Mouse (Mus musculus) lung, postnatal 0 days (tissue): ENCODE measurements around the gene Slc33a1. TPM values are rescaled to one million over a fixed set of nuclear protein-coding genes. Genes with fewer than 3 reads are reported as not detected.

Source experiments
- ATAC-seq: fragments of 200-750 bp; cut with Nextera tagmentation; 2 replicates; pipeline ENCODE4 v1.8.0; 2017; ENCODE audit warnings: moderate library complexity
- DNase-seq: peaks from one replicate; pipeline ENCODE4 v3.0.0-alpha.2; 2016; ENCODE audit warnings: low spot score
- H3K27ac ChIP-seq: fragments of 300-500 bp; sonication (generic); 2 replicates; pipeline ENCODE4 v1.5.1; 2014; ENCODE audit warnings: antibody characterized with exemption, mild to moderate bottlenecking, low read length, mixed read lengths
- H3K27me3 ChIP-seq: fragments of 300-500 bp; sonication (generic); replicated peaks from 2 replicates; pipeline ENCODE4 v1.6.1; 2014; ENCODE audit warnings: low read length, mixed read lengths; ENCODE audit not compliant: insufficient read depth
- H3K36me3 ChIP-seq: fragments of 300-500 bp; sonication (generic); 2 replicates; pipeline ENCODE4 v1.6.1; 2014; ENCODE audit warnings: low read length, mixed read lengths; ENCODE audit not compliant: insufficient read depth
- H3K4me1 ChIP-seq: fragments of 300-500 bp; sonication (generic); 2 replicates; pipeline ENCODE4 v1.6.1; 2014; ENCODE audit warnings: antibody characterized with exemption, low read depth, low read length, mixed read lengths; ENCODE audit not compliant: insufficient read depth
- H3K4me2 ChIP-seq: fragments of 300-500 bp; sonication (generic); replicated peaks from 2 replicates; pipeline ENCODE4 v1.6.1; 2014; ENCODE audit warnings: low read depth, mild to moderate bottlenecking, low read length, moderate library complexity, mixed read lengths
- H3K4me3 ChIP-seq: fragments of 300-500 bp; sonication (generic); 2 replicates; pipeline ENCODE4 v1.5.1; 2014; ENCODE audit warnings: low read depth, low read length
- H3K9ac ChIP-seq: fragments of 300-500 bp; sonication (generic); replicated peaks from 2 replicates; pipeline ENCODE4 v1.6.1; 2014; ENCODE audit warnings: low read depth, mild to moderate bottlenecking
- H3K9me3 ChIP-seq: fragments of 300-500 bp; sonication (generic); 2 replicates; pipeline ENCODE4 v1.6.1; 2016; ENCODE audit warnings: low read length, mixed read lengths
- CTCF ChIP-seq: IDR thresholded peaks from 2 replicates; pipeline ENCODE4 v1.5.1; 2016; ENCODE audit warnings: antibody characterized with exemption, mild to moderate bottlenecking
- EP300 ChIP-seq: IDR thresholded peaks from 2 replicates; pipeline ENCODE4 v1.6.1; 2016; ENCODE audit warnings: antibody characterized with exemption, mild to moderate bottlenecking, control low read depth
- WGBS: fragments of 180-500 bp; shearing (Covaris S2); extraction: QIAGEN DNeasy Blood & Tissue Kit; methylation state at CpG from one replicate; pipeline ENCODE4 v1.1.7; 2014; 5-methylcytosine and 5-hydroxymethylcytosine counted together
- polyA plus RNA-seq: library from polyadenylated mRNA; unstranded; fragments of >200 nt; fragmentation: Nextera tagmentation; extraction: Ambion mirVana; gene quantifications from 2 replicates; pipeline ENCODE4 v1.2.1, GENCODE M21; 2015

Gene Slc33a1
- polyA plus RNA-seq: 16.2 and 16.5 TPM in 2 replicates

DNA sequence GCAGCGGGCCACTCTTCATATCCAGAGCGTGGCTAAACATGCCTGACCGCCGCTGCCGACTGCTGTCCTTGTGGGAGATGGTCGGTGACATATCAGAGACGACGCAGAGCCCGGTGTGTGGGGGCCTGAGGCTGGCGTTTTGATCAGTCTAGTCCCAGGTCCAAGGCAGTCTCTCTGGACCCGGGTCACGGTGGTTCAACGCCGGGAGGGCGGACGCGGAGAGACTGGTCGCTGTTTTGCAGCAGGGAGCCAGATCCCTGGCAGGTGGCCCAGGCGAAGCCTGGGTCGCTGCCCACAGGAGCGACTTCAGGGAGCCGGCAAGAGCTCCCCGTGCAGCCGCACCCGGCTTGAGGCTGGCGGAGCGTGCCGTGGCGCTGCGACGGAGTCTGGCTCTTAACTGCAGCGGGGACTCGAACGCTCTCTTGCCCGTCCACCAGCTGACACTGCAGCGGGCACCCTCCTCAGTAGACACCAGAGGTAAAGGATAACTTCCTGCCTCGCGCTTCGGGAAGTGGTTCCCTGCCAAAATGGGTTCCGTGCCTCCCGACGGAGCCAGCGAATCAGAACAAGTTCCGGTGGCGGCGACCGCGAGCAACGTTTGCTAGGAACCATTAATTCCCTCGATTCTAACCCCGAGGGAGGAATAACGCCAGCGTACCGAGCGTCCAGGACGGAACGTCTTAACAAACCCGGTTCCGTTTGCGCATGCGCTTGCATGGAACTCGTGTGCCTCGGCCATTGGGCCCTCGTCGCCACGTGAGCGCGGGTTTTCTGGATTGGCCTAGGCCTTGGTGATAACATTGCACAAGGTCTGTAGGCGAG, at the start of gene Slc33a1:
Slc33a1 (minus strand) TSS at position 669 of the 822 bp plus-strand sequence.
- Histone ChIP-seq H3K4me1 (peaks cover 8% of the 10 kb centered on the region; the same call in 1 of the 2 replicates), H3K27ac (peak within 1 kb of the TSS; percentile 90), H3K27me3 (no peaks in the 10 kb centered on the region), H3K9me3 (no peaks in the 10 kb centered on the region), H3K4me3 (peak within 1 kb of the TSS; percentile 76), H3K9ac (peak within 1 kb of the TSS; percentile 84), H3K4me2 (peak within 1 kb of the TSS; percentile 94), H3K36me3 (no peaks in the 10 kb centered on the region)
- DNase-seq (peak; percentile 99), ATAC-seq (peak; percentile 98)
- under 1% methylated on average over 69 of the region's 69 CpGs for WGBS
- peak; percentile 27 for TF ChIP-seq CTCF
- TF ChIP-seq EP300: peak; percentile 36; the same call in 1 of the 2 replicates

DNA sequence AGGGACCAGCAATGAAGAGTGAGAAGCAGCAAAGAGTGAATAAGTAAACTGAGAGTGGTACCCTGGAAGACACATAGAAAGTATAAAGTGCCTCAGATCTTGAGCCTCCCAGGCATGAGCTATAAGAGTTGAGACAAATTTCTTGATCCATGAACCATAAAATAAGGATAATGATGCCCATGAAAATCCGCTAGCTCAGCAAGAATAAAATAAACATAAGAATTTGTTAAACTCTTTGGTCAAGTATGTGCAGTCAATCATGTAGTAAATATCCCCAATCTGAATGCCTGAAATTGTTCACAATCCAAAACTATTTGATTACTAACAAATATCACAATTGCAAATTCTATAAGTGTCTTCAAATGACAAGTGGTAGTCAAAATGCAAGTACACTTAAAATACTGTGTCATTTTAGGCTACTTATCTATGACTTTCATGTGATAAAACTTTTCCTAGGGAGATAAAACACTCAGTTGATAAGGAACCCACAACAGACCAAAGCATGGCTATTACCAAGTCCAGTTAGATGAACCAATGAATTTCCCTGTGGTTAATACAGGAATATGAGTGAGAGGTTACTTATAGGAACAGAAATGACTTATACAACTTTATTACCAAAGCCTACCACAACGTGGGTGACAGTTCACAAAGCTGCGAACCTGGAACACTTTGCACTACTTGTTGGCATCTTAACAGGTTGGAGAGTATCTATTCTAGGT, 24.3 kb upstream of the Slc33a1 start:
- peaks cover 25% of the 10 kb centered on the region; the same call in 1 of the 2 replicates for H3K36me3 ChIP-seq

DNA sequence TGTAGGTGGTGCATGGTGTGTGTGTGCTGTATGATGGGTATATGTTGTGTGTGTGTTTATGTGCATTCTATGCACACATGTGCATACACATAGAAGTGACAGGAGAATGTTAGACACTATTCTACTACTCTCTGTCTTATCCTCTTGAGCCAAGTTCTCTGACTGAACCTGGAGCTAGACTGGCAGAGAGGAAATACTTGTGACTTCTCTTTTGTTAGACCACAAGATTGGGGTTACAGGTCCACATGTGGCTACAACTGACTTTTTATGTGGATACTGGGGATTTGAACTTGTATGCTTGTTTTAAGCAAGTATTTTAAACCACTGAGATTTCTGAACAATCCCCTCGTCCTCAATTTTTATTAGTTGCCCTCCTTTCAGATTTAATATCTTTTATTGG, 22.1 kb upstream of the Slc33a1 start:
- WGBS: 88% methylated on average over 1 of the region's 1 CpGs
- DNase-seq (no peak), ATAC-seq (no peak)

More for the DNA sequence above, 24.3 kb upstream of the Slc33a1 start:
- Histone ChIP-seq H3K4me3 (no peak overlapping the region), H3K27ac (no peak overlapping the region), H3K4me1 (no peaks in the 10 kb centered on the region), H3K9ac (no peak overlapping the region), H3K9me3 (no peaks in the 10 kb centered on the region), H3K4me2 (no peak overlapping the region), H3K27me3 (no peaks in the 10 kb centered on the region)
- 93% methylated on average over 3 of the region's 3 CpGs for WGBS
- no peak for TF ChIP-seq EP300
- no peak for TF ChIP-seq CTCF
- ATAC-seq (no peak), DNase-seq (no peak)

DNA sequence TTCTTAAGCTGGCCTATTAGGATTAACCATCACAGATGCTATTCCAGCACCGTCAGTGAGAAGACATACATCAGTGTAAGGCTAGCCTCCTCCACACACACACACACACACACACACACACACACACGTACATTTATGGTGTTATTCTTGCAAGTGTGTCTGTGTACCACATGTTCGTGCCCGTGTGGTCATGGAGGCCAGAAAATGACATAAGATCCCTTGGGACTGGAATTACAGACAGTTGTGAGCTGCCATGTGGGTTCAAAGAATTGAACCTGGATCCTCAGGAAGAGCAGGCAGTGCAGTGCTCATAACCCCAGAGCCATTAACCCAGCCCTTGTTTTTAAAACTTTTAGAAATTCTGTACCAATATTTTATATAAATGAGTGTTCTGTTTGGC, 13.3 kb upstream of the Slc33a1 start:
- TF ChIP-seq EP300: no peak
- Histone ChIP-seq H3K4me1 (peaks cover 4% of the 10 kb centered on the region; the same call in 1 of the 2 replicates), H3K4me3 (no peak overlapping the region), H3K27ac (no peak overlapping the region), H3K36me3 (no peaks in the 10 kb centered on the region), H3K27me3 (no peaks in the 10 kb centered on the region), H3K9me3 (no peaks in the 10 kb centered on the region), H3K4me2 (no peak overlapping the region), H3K9ac (no peak overlapping the region)
- 71% methylated on average over 4 of the region's 4 CpGs for WGBS
- ATAC-seq (no peak), DNase-seq (no peak)

More for the DNA sequence above, 22.1 kb upstream of the Slc33a1 start:
- Histone ChIP-seq H3K4me1 (no peaks in the 10 kb centered on the region), H3K9me3 (no peaks in the 10 kb centered on the region), H3K4me2 (no peak overlapping the region), H3K27ac (no peak overlapping the region), H3K9ac (no peak overlapping the region), H3K4me3 (no peak overlapping the region), H3K36me3 (peaks cover 10% of the 10 kb centered on the region; the same call in 1 of the 2 replicates), H3K27me3 (no peaks in the 10 kb centered on the region)
- TF ChIP-seq CTCF (no peak), EP300 (no peak)

DNA sequence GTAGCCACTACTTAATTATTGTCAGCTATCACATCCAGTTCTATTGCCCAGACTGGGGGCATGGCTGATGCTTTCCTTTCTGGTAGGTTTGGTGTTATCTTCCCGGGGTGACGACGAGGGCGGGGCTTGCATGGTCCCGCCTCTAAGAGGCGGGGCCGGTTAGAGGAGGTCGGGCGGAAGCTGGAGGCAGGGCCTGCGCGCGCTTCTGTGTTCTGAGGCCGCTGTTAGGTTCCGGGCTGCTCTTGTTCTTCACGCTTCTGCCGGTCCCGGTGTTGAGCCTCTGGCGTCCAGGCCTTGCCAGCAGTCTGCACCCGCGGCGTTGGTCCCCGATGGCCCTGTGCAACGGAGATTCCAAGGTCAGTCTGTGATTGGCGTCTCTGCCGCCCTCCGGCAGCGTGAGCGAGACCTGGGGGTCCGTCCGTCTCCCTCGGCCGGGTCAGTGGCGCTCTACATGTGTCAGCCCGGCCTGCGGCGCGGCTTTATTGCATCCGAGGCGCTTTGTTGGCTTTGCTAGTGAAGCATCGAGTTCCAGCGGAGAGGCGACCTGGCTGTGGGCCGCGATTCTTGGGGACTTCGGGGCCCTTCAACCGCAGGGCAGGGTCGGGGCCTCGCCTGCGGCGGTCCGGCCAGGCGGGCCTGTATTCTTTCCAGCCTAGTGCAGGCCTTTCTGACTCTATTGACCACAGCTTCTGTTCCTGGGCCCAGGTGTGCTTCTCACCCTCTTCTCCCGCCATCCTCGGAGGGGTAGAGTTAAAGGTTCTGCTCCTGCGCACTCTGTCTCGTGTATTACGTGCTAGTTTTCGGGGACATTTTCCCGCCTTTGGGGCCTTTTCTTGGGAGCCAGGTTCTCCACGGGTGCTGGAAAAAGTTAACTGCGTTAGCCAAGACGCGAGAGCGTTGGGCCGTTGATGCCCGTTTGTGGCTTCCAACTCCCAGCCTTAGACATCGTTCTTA, 11.7 kb upstream of the Slc33a1 start, which contains the start of gene Gmps:
Gmps (plus strand) TSS at position 152 of the 954 bp plus-strand sequence.
- peak within 1 kb of the TSS; percentile 91 for H3K4me3 ChIP-seq
- H3K4me1 ChIP-seq: peaks cover 4% of the 10 kb centered on the region; the same call in 1 of the 2 replicates
- H3K36me3 ChIP-seq: no peaks in the 10 kb centered on the region
- TF ChIP-seq CTCF (no peak), EP300 (no peak)
- under 1% methylated on average over 67 of the region's 67 CpGs for WGBS
- H3K4me2 ChIP-seq: peak within 1 kb of the TSS; percentile 78
- no peaks in the 10 kb centered on the region for H3K27me3 ChIP-seq
- peak; percentile 100 for ATAC-seq
- peak within 1 kb of the TSS; percentile 91 for H3K9ac ChIP-seq
- H3K27ac ChIP-seq: peak within 1 kb of the TSS; percentile 93
- DNase-seq: peak; percentile 96
- no peaks in the 10 kb centered on the region for H3K9me3 ChIP-seq
